Mouse (Mus musculus) c-Kit-positive CD71-positive TER-119-negative erythroid progenitor cells, embryonic 14.5 days (primary cell): ENCODE results near the gene Ric1.
A peak's percentile ranks its signal among the peaks of the same experiment; 100 is the strongest.

Source experiments
- DNase-seq: peaks from one replicate; pipeline ENCODE4 v3.0.0-alpha.2; 2013; ENCODE audit warnings: low read depth

Gene Ric1

DNA sequence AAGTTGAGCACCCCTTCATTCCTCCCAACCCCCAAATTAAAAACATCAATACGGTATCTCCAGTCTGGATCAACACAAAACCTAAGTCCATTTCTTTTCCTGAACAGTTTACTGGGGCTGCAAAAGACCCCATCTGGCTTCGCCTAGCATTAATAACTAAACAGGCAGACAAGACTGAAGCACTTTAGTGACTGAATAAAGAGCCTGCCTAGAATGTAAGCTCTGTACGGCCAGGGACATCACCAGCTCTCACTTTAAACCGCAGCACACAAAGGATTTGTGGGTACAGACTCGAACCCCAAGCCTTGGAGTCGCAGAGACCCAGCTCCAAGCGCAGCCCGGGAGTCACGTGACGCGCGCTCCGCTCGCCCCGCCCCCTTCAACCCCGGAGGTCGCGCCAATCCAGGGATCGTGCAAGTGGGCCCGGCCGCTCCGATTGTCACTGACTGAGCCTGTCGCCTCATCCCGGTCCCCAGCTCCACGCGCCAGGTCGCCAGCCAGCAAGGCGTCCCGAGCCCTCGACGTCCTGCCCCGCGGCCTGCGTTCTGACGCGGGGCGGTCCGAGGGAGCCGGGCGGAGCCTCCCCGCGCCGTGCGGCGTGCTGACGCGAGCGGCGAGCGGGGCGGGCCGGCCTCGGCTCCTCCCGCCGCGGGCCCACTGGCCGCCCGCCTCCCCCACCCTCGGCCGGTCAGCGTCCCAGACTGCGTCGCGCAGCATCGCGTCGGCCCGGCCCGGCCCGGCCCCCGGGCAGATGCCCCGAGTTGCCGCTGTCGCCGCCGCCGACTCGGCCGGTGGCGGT lies at the start of gene Ric1:
Gene Ric1, plus strand, starts transcription at position 646 of the 799 bp plus-strand sequence.
- peak; percentile 53 for DNase-seq

DNA sequence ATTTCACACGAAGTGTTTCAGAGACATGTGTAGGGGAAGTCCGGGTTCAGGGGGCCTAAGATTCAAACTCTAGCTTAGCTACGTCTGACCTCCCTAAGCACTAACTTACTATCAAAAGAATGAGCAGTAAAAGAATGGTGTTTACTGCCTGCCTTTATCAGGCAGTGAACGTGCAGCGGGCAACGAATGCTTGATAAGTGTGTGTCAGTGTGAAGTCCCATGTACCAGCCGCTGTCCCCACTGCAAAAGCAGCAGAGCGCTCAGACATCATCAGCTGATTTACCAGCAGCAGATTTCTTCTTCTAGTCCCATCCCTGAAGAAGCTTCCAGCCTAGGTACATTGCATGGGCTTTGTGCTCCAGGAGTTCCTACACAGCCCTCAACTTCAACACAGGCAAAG lies 49.7 kb upstream of the Ric1 start:
- DNase-seq = no peak

DNA sequence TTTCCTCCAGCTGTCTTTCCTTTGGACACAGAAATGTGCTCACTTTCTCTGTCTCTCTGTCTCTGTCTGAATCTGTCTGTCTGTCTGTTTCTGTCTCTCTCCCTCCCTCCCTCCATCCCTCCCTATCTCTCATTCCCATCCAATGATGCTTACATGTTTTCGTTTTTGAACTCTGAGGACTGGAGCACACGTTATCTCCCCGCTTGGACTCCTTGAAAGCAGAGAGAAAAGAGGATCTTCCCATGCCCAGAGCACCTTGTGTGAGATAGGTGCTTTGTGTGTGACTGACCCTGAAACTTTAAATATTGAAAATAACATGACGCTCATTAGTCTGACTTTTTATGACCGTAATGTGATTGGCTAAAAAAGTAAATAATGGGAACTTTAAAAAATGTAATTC lies 49.1 kb upstream of the Ric1 start:
- DNase-seq = no peak

DNA sequence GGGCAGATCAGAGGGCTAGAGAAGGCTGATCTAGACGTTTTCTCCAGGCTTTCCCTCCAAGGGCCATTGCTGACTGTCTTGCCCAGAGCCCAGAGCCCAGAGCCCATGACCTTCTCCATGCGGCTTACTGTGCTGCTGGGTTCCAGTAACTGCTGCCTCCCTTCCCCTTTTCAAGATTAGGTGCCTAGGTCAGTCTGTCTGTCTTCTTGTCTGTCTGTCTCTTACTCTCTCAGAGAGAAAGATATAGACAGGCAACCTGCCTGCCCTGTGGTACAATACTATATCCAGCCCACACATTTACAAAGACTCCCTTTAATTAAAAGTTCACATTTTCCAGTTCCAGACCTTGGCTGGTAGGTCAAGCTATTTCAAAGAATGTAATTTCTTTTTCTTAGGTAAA lies 47.3 kb upstream of the Ric1 start:
- no peak for DNase-seq

DNA sequence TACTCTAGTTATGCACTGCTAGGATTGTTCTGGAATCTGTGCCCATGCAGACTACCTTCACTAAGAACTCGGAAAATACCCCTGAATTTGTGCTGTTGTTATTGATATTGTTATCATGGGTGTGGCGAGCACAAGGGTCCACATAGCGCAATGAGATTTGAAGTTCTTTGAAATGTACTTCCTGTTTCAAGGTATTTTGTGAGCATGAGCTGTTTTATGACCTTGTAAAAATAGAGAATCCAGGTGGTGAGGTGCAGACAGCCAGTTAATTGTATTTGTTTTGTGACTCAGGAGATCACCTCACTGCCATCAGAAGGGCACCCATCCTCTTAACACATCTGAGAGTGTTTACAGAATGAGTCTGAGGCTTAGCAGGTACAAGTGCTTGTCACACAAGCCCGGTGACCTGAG lies 46.9 kb upstream of the Ric1 start:
- no peak for DNase-seq

DNA sequence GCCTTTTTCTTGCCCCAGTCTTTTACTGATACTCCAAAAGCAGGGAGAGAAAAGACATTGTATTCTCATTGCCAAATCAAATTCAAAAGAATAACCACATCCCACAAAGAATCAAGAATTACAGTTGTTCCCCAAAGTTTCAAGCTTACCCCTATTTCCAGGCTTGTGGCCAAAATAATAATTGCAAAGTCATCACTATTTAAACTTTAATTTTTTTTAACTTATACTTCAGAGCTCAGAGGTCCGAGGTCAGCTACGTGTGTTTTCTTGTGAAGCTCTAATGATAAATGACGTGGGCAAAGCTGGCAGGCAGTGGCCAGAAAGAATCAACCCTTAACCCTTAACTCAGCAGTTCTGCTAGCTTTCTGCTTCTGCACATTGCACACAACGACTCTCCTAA lies 43.5 kb upstream of the Ric1 start:
- DNase-seq = no peak

DNA sequence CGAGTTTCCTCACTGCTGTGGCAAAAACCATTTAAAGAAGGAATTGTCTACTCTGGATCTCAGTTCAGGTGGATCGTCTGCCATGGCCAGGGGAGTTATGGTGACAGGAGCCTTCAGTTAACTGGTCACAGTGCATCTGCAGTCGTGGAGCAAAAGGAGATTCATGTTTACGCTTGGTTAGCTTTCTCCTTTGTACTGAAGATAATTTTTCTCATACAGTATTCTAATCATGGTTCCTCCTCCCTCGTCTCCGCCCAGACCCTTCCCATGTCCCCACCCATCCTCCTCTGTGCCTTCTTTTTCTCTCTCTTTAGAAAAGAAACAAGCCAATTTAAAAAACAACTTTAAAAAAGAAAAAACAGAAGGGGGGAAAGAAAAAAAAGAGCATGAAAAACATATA lies 40.5 kb upstream of the Ric1 start:
- no peak for DNase-seq

DNA sequence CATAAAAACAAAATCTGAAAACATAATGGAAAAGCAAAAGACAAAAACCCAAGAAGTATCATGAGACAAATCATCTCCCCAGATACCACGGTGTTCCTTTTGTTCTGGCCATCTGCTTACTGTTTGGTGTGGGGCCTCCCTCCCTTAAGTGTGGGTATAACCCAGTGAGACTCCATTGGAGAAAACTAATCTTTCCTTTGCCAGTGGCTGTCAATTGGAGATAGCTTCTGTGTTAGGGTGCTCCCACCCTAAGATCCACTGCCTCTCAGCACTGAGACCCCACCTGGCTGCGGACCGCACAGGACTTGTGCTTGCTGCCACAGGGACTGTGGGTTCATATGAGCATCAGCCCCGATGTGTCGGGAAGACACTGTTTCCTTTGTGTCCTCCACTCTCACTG lies 39.9 kb upstream of the Ric1 start:
- DNase-seq = no peak

DNA sequence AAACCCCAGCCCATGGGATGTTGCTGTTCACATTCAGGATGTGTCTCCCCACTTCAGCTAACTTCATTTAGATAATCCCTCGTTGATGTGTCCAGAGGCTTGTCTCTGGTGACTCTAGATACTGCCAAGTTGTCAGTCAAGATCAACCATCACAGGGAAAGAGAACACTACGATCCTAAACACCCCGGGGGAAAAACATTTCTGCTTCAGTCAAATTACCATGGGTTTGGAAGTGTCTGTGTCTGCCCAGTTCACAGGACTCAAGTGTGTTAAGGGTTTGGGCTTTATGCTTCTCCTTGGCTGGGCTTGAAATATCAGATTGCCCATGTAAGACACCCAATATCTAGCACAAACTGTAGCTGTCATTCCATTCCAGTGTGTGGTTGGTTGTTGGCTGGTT lies 39.4 kb upstream of the Ric1 start:
- no peak for DNase-seq

DNA sequence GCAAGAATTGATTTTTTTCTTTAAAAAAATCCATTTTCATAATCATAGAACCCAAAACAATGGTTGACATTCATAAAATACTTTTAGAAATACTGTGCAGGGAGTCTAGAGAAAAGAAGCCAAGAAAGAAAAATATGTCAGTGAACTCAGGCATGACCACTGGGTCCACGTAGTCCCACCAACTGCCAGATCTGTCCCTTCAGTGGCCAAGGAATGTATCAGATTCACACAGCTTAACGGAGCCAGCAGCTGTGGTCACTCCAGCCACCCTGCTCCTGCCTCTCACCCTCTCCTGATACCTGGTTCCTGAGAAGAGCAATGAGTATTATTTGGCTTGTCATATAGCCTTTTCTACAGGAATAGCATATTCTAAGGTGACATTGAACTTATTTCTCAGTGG lies 38.7 kb upstream of the Ric1 start:
- DNase-seq = no peak

DNA sequence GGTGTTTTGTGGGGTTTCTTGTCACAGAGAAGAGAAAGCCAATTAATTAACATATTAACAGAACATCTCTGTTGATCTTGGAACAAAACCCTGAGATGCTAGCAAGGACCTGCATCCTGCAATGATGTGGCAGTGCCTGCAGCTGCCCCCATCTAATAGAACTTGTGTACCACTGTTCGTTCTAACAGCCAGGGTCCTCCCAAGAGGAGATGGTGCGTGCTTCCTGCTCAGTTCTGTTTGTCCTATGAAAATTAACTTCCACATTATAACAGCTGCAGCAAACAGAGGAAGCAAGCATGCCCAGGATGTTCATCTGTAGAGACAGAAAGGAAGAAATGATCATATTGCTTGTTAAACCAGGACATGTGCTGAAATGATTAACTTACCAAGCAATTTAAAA lies 37.5 kb upstream of the Ric1 start:
- DNase-seq = no peak

DNA sequence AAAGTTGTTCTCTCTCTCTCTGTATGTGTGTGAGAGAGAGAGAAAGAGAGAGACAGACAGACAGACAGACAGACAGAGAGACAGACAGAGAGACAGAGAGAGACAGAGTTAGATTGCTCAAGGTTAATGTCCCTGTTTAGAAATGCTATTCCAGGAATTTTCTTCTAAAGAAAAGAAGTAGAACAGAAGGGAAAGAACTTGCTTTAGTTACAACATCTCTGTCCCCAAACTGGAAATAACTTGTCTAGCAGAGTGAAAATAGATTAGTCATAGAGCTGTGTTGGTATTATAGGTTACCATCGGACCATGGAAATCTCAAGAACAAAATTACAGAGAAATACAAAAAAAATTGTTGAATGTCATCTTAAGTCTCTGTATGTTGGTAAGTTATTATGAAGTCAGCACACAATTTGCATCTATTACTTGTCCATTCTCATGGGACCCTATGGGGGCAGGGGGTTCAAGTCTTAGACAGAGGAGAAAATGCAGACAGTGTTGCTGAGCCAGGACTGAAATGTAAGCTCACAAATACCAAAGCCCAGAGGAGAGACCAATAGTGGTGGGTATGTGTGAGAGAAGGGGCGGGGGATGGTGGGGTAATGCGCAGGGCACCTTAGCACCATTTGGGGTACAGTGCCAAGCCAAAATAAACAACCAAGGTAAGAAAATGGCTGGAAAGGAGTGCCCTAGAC lies 36.7 kb upstream of the Ric1 start:
- DNase-seq = no peak

DNA sequence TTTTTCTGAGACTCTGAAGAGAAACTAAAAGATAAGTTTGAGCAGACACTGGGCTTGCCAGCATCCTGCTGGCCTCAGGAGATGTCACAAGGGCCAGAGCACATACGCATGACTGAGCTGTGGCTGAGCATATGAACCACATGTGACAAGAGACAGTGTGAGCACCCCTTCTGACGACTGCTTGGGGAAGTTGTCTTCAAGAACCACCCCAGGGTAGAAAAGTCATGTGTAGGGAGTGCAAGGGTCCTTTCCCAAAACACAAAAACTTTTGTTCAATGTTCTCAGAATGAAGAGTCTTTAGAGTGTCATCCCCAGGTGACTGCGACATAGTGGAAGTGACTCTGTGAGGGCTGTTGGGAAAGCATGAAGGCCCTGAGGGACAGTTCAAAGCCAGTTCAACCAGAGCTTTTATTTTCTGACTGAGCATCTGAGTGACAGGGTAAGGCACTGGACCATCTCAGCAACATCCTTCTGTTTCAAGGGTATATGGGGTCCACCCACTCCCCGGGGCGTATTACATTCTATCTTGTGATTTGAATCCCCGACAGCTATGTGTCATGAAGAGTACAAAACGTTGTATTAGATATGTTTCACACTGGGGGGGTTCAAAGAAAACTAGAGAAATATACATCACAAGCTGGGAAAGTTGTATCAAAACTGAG lies 35.4 kb upstream of the Ric1 start:
- no peak for DNase-seq

DNA sequence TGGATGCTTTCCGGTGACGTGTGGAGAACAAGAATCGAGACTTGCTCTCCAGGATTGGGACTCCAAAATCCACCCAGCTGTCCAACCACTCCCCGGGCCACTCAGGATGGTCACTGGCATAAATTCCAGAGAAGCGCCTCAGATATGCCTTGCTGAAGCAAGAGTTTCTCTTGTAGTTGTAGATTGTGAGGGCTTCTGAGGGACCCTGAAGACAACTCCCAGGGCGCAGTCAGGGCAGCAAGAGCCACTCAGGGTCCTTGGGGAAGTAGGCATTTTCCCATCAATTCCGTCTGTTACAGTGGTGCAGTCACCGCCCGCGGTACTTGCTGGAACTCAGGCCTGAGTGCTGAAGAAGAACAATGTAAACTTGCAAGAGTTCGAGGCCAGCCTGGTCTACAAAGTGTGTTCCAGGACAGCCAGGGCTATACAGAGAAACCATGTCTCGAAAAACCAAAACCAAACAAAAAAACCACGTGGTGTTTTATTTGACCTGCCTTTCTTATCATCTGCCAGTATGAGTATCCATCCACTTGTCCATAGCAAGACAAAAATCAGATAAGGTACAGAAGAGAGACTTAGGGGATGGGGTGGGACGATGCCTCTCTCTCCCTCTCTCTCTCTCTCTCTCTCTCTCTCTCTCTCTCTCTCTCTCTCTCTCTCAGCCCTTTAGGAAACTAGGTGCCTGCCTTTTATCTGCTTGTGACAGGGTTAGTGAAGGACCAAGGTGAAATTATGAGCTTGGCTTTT lies 34.6 kb upstream of the Ric1 start:
- no peak for DNase-seq

DNA sequence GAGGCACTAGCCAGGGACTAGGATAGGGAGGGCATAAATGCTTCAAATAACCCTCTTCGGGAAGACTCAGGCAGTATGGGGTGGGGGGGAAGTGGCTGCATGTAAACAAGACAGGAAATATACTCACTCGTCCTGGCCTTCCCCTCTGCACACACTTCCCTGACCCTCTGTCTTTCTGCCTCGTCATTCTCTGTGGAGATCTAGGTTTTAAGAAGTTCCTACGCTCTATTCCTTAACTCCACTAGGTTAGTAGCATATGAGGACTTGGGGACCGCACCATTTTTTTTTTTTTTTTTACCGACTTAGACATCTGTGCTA lies 34.0 kb upstream of the Ric1 start:
- DNase-seq = no peak

DNA sequence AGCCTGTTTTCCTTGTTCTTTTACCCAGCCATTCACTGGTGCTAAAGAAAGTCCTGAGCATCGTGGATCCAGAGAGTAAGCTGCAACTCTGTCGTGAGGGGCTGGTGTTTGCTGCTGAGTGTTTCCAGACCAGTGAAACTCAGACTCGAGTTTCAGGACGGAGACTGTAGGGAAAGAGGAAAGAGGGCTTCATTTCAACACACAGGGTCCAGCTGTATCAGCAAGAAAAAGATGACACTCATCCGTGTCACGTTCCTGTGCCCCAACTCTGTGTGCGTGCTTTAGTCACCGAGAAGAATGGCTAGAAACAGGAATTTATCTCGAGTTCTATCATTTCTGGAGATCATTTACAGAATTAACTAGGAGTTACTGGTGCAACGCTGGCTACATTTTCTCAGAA lies 33.7 kb upstream of the Ric1 start:
- no peak for DNase-seq

DNA sequence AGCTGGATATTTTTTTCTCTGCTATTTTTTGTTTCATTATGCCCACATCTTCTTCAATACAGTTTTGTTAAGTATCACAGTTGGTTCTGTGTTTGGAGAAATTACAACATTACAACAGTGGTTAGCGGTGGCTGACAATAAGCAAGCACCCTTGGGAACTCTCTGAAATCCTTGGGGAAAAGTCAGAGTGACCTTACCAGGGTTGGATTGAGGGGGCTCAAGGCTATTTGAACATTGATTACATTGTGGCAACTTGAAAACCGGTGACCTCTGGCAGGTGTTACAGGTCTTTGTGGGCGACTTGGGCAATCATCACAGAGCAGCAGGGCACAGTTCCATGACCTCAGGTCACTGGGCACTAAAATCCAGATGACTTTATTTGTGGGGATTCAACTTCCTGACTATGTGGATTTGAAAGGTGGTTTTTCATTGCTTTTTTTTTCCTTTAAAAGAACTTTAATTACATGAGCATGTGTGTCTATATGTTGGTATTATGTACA lies 32.2 kb upstream of the Ric1 start:
- DNase-seq = no peak

DNA sequence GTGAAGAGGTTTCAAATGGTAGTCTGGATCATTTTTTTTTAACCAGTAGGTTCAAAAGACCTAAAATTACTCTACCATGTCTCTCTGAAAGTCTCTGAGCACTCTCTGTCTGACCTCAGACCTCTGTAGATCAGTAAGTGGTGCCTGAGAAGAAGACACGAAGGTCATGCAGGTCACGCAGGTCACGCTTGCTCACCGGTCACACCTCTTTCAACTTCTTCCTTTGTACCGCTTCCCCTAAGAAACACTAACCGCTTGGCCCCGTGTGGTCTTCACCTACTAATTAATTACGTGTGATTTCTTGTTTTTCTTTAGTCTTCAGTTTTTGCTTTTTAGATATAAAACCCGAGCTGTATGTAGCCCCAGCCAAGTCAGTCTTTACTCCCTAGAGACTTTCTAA lies 30.6 kb upstream of the Ric1 start:
- DNase-seq = no peak

DNA sequence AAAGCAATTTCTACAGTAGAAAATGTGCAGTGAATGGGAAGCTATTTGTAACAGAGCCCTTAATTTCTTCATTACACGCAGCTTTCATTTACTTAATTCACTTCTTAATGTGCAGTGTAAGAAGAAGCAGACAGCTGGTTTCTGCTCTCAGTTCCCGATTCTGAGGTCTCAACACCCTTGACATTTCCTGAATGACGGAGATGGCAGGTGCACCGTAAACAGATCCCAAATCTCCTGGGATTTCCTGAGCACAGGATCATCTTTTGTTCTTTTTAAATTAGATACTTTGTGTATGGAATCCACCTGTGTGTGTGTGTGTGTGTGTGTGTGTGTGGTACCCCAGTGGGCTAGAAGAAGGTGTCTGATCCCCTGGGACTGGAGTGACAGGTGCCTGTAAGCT lies 27.6 kb upstream of the Ric1 start:
- no peak for DNase-seq

DNA sequence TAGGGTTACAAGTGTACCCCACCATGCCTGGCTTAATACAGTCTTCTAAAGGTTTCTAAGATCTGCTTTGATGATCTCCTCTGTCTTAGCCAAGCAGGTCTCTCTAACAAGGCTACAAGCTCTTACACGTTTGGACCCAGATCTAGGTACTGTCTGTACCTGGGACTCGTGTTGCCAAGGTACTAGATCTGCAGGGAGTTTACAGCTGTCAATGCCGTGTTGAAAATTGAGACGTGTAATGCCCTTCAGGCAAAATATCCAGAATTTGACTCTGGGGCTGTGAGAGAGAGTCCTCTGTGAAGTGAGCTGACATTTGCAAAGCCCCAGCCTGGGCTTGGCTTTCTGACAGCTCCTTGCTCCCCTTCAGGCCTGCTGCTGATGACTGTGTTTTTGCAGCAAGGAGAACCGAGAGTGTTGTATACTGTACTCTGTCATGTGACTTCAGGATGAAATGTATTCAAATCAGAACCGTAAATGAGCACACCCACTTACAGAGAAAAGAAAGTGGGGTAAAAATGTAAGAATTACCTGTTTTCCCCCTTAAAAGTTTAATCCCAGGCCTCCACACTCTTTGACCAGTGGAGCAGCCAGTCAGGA lies 26.0 kb upstream of the Ric1 start:
- no peak for DNase-seq

DNA sequence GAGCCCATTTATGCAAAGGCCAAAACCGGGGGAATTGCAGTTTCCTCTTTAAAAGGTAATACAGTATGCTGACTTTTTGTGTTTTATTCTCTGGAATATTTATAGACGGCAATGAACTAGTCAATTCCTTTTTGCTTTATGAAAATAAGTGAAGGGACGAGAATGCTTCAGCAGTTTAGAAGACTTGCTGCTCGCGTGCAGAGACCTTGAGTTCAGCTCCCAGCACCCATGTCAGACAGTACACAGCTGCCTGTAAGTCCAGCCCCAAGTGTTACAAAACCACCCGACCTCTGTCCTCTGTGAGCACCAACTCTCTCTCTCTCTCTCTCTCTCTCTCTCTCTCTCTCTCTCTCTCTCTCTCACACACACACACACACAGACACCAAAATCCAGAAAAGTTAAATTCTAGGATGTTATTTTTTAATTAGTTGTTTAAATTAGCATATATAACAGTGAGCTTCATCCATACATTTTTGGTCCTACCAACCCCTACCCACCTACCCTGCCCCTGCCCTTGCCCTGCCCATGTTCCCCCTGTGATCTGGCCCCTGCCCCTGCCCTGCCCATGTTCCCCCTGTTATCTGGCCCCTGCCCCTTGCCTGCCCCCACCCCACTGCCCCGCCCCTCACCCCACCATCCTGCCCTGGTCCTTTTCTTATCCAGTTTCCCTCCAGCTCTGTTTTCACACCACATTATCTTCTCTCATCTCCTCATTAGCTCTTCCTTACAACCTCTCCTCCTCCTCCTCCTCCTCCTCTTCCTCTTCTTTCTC lies 25.1 kb upstream of the Ric1 start:
- DNase-seq = no peak
